Mouse (Mus musculus) ES-E14 (cell line): Measurements from ENCODE around the gene Mpzl3. TPM values are rescaled to one million over a fixed set of nuclear protein-coding genes. Genes with fewer than 3 reads are reported as not detected.
A peak's percentile ranks its signal among the peaks of the same experiment; 100 is the strongest.
"Not testable (repeated sequence)": the region's sequence is repeated elsewhere in the genome, so short reads cannot be mapped to it uniquely, and the experiment has no call there.

ENCODE experiments used
- DNase-seq: peaks from one replicate; pipeline ENCODE4 v3.0.0-alpha.2; 2013; ENCODE audit warnings: low read depth, low spot score
- H3K27ac ChIP-seq: 2 replicates; pipeline ENCODE4 v1.5.1; 2012; ENCODE audit warnings: low read depth, mild to moderate bottlenecking, low read length, moderate library complexity, mixed read lengths; ENCODE audit not compliant: poor library complexity, insufficient read depth, severe bottlenecking
- H3K36me3 ChIP-seq: 2 replicates; pipeline ENCODE4 v1.6.1; 2012; ENCODE audit warnings: mild to moderate bottlenecking, low read length, moderate library complexity, mixed read lengths; ENCODE audit not compliant: control insufficient read depth, poor library complexity, insufficient read depth, severe bottlenecking
- H3K4me1 ChIP-seq, 2 experiments: fragments of 150-350 bp in 1 of 2; sonication (generic) in 1 of 2; 2 replicates each; pipeline ENCODE4 v1.6.1; 2012; ENCODE audit warnings: low read length in 2 of 2, mild to moderate bottlenecking in 1 of 2, mixed read lengths in 1 of 2; ENCODE audit not compliant: control insufficient read depth in 2 of 2, insufficient read depth in 2 of 2, poor library complexity in 1 of 2
- H3K4me3 ChIP-seq, 2 experiments: fragments of 150-350 bp in 1 of 2; sonication (generic) in 1 of 2; 2 replicates each; pipeline ENCODE4 v1.5.1; 2012; ENCODE audit warnings: low read length in 2 of 2, low read depth in 1 of 2, mild to moderate bottlenecking in 1 of 2, mixed read lengths in 1 of 2; ENCODE audit not compliant: insufficient read depth in 1 of 2, poor library complexity in 1 of 2, severe bottlenecking in 1 of 2
- H3K9ac ChIP-seq: 2 replicates; pipeline ENCODE4 v1.6.1; 2012; ENCODE audit warnings: low read depth, mild to moderate bottlenecking, low read length, mixed read lengths; ENCODE audit not compliant: poor library complexity, insufficient read depth, severe bottlenecking
- H3K9me3 ChIP-seq: fragments of 150-350 bp; sonication (generic); 2 replicates; pipeline ENCODE4 v1.6.1; 2012; ENCODE audit warnings: low read depth, mild to moderate bottlenecking, low read length; ENCODE audit not compliant: control insufficient read depth, insufficient read depth
- CHD2 ChIP-seq: IDR thresholded peaks from 2 replicates; pipeline ENCODE4 v1.6.1; 2014; ENCODE audit warnings: mild to moderate bottlenecking, low read depth, low read length, inconsistent platforms
- HCFC1 ChIP-seq: IDR thresholded peaks from 2 replicates; pipeline ENCODE4 v1.6.1; 2012; ENCODE audit warnings: low read length, inconsistent platforms, borderline replicate concordance; ENCODE audit not compliant: insufficient read depth
- MAFK ChIP-seq: IDR thresholded peaks from 2 replicates; pipeline ENCODE4 v1.6.1; 2014; ENCODE audit warnings: mild to moderate bottlenecking, low read depth, low read length, inconsistent platforms; ENCODE audit not compliant: insufficient read depth
- ZC3H11A ChIP-seq: IDR thresholded peaks from 2 replicates; pipeline ENCODE4 v1.6.1; 2012; ENCODE audit warnings: low read depth, mild to moderate bottlenecking, inconsistent platforms, low read length, borderline replicate concordance
- ZNF384 ChIP-seq: IDR thresholded peaks from 2 replicates; pipeline ENCODE4 v1.6.1; 2012; ENCODE audit warnings: low read depth, low read length, inconsistent platforms
- in situ Hi-C, 2 experiments: fragments of 600-800 bp; cut with MboI; formaldehyde crosslinking; loops; one replicate each; pipeline ENCODE4 v1.15.1; 2025; ENCODE audit warnings: low sequenced_read_pairs in 2 of 2, inconsistent platforms in 1 of 2; ENCODE audit not compliant: unreplicated experiment in 2 of 2
- total RNA-seq: library from RNA; depleted of rRNA; stranded (reverse); fragments of 300-350 nt; gene quantifications from 2 replicates; pipeline ENCODE4 v1.2.3, GENCODE M21; 2012

The Mpzl3 gene
- total RNA-seq, 1 experiment, result 5.0 TPM

- H3K4me3 ChIP-seq, result no peak overlapping the region
- in situ Hi-C loops, result no loop called here
- no peak for DNase-seq
- no peaks in the 10 kb centered on the region for H3K36me3 ChIP-seq
- no peaks in the 10 kb centered on the region for H3K9me3 ChIP-seq
- H3K4me1 ChIP-seq, result no peaks in the 10 kb centered on the region
- H3K9ac ChIP-seq, result no peak overlapping the region
- H3K27ac ChIP-seq, result no peak overlapping the region
- TF ChIP-seq MAFK (no peak), CHD2 (no peak), ZC3H11A (no peak), ZNF384 (no peak), HCFC1 (no peak)
These were observed 22.7 kb upstream of the Mpzl3 start for GRCm38 (mm10) chr9:45032261-45032660.

GRCm38 (mm10) chr9:45034526-45034925, 20.5 kb upstream of the Mpzl3 start:
- Histone ChIP-seq H3K4me3 (no peak overlapping the region), H3K9me3 (no peaks in the 10 kb centered on the region), H3K9ac (no peak overlapping the region), H3K36me3 (no peaks in the 10 kb centered on the region), H3K27ac (no peak overlapping the region), H3K4me1 (no peaks in the 10 kb centered on the region)
- TF ChIP-seq ZNF384, result no peak
- no peak for TF ChIP-seq HCFC1
- TF ChIP-seq CHD2, result no peak
- no peak for TF ChIP-seq ZC3H11A
- TF ChIP-seq MAFK, result no peak
- DNase-seq, result no peak
- in situ Hi-C loops, result no loop called here

- H3K36me3 ChIP-seq, H3K9me3 ChIP-seq, H3K4me1 ChIP-seq, DNase-seq, H3K9ac ChIP-seq, H3K27ac ChIP-seq, in situ Hi-C loops, H3K4me3 ChIP-seq: not testable (repeated sequence)
These were observed 17.2 kb upstream of the Mpzl3 start for GRCm38 (mm10) chr9:45037803-45038202.

- Histone ChIP-seq H3K4me3 (peak within 1 kb of the TSS in 1 of 2 experiments; percentile 7; a peak in 1 of 4 replicates), H3K9ac (no peak within 1 kb of the TSS), H3K4me1 (peaks cover 0 to 13% of the 10 kb centered on the region in 2 experiments; a peak in 2 of 4 replicates), H3K36me3 (peaks cover 4% of the 10 kb centered on the region; the same call in 1 of the 2 replicates), H3K9me3 (no peaks in the 10 kb centered on the region), H3K27ac (no peak within 1 kb of the TSS)
- no peak for DNase-seq
- in situ Hi-C loops, result no loop called here
- TF ChIP-seq ZC3H11A, result no peak
- no peak for TF ChIP-seq MAFK
- no peak for TF ChIP-seq CHD2
- no peak for TF ChIP-seq ZNF384
- TF ChIP-seq HCFC1, result no peak
These were observed 15.5 kb upstream of the Mpzl3 start, which contains the start of gene Mpzl2 for GRCm38 (mm10) chr9:45039499-45039898. TSS of gene Mpzl2 (plus strand) at chr9:45039799.

- peak overlapping the region in 1 of 2 experiments; percentile 7; a peak in 1 of 4 replicates for H3K4me3 ChIP-seq
- H3K9me3 ChIP-seq, result no peaks in the 10 kb centered on the region
- no peak overlapping the region for H3K27ac ChIP-seq
- no peak overlapping the region for H3K9ac ChIP-seq
- in situ Hi-C loops, result no loop called here
- no peak for DNase-seq
- TF ChIP-seq HCFC1 (no peak), MAFK (no peak), CHD2 (no peak), ZNF384 (no peak), ZC3H11A (no peak)
- peaks cover 0 to 13% of the 10 kb centered on the region in 2 experiments; a peak in 2 of 4 replicates for H3K4me1 ChIP-seq
- H3K36me3 ChIP-seq, result peaks cover 6% of the 10 kb centered on the region; the same call in 1 of the 2 replicates
These were observed 14.7 kb upstream of the Mpzl3 start for GRCm38 (mm10) chr9:45040066-45040845.
